Mouse (Mus musculus): Measurements from ENCODE around the gene Cnr2.
A peak's percentile ranks its signal among the peaks of the same experiment; 100 is the strongest.

Gene Cnr2

DNA sequence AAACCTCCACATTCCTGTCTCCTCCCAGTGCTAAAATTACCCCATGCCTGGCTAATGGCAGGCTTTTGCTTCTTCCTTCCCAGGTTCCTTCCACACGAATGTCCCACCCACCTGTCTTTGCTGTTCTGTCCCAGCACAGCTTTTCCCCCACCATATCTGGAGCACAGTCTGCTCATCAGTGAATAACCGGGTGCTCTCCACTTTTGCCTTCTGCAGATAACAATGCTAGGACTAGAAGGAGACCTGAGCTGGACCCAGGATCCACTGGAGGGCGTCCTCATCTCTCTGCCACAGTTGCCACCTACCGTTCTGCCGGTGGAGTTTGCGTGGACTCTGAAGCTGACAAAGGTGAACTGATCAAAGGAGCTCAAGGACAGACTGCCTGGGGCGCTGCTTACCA lies 43.7 kb downstream of the Cnr2 start:
- DNase-seq: no peak

DNA sequence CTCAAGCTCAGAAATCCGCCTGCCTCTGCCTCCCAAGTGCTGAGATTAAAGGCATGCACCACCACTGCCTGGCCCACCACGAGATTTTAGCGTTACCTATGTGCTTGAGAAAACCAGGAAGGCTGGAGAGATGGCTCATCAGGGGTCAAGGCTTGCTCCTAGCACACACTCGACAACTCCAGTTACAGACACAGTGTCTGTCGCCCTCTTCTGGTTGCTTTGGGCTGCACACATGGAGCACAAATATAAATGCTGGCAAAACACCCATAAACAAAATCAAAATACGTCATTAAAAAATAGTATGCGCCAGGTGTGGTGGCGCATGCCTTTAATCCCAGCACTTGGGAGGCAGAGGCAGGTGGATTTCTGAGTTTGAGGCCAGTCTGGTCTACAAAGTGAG lies 45.8 kb downstream of the Cnr2 start:
- DNase-seq: peak in 1 of 2 experiments; percentile 29

DNA sequence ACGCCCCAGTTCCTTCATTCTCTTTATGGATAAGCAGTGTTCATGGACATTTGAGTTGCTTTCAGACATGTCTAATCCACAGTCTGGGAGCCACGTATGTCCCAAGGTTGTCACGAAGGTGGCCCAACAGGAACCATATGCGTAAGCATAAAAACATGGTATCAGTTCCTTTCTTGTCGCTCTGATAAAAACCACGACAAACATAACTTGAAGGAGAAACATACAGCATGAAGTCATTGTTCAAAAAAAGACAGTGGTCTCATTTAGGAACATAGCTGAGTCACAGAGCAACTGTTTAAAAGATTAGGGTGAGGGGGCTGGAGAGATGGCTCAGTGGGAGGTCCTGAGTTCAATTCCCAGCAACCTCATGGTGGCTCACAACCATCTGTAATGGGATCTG lies 47.0 kb downstream of the Cnr2 start:
- no peak for DNase-seq

DNA sequence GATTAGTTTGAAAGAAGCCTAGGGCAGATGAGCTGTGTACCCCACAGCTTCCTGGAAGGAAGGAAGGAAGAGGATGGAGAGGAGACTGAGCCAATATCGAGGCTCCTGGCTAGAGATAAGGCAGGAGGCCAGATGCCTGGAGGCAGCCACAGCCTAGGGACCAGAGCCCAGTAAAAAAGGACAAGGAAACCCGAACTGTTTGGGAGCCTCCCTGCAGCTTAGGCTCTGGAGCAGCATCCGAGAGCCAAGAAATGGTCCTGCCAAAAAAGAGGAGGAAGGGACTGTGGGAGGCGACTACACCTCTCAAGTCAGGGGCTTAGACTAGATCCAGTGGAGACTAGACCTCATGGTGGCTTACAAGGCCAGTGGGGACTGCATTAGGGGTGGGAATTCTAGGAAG lies 48.2 kb downstream of the Cnr2 start:
- DNase-seq: no peak

DNA sequence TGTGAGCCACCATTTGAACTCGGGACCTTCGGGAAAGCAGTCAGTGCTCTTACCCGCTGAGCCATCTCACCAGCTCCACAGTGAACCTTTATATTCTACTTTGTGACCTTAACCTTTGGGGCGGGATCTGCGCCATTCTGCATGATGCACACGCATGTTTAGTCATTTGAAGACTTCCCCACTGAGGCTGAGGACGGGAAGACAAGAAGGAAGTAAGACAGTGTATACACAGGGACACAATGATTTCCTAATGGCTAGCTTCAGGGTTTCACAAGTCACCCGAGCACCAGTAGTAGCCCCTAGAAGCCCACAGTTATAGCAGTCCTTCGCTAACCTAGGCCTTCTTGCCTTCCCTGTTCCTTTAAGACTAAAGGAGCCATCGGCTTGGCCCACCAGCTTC lies 50.5 kb downstream of the Cnr2 start:
- no peak for DNase-seq

DNA sequence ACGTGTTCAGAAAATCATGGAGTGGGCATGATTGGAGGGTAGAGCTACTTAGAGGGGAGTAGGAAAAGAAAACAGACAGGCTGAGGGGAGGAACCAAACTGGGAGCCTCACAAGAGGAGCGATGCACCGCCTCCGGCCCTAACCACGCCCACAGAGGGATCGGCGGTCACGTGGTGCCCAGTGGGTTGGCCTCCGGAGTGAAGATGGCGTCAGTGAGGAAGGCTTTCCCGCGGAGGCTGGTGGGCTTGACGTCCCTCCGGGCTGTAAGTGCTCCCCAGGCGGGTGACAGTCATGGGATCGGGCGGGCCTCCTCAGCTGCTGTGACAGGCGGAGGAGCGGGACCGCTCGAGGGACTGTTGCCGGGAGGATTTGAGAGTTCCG lies 51.1 kb downstream of the Cnr2 start, which contains the start of gene Hmgcl:
TSS of gene Hmgcl (plus strand) at position 171 of the 381 bp plus-strand sequence.
- peak; percentile 95 to 96 for DNase-seq

DNA sequence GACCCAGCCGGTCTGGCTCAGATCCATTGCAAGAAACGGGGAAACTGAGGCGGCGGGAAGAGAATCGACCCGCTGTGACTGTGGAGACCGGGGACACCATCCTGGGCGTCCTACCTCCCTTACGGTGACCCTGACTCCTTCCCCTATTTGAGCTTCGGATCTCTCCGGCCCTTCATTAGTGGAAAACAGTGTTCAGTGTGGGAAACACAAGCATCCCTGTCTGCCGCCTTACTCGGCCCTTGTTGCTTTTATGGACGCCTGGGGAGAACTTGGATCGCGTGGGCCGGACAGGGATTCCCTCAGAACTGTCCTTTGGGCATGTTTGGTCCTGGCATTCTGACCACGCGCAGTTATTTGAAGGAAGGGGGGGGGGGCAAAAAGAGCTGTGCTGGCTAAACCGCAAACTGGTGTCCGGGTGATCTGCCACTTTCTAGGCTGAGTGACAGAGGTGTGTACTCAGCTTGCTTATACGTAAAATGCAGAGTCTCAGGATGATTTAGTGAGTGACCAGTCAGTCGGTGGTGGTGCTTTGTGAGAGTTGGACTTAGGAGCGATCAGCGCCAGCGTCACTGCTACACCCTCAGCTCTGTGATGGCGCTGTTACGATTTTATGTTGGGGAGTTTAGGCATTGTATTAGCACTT lies 51.6 kb downstream of the Cnr2 start:
- DNase-seq: no peak

DNA sequence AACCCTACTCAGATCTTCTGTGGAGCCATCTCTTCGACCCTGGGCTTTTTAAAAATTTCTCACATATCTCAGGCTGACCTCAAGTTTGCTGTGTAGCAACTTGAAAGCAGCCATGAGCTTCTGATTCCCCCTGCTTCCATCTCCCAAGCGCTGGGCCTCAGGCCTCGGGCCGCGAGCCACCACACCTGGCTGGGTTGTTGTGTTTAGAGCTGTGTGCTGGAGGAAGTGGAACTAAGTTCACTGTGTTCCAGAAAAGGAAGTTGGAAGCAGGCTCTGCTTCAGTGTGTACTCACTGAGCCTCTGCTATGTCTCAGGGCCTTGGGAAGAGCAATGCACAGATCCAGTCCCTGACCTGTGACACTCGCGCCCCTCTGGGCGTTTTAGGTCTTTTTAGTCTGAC lies 52.9 kb downstream of the Cnr2 start:
- no peak for DNase-seq

DNA sequence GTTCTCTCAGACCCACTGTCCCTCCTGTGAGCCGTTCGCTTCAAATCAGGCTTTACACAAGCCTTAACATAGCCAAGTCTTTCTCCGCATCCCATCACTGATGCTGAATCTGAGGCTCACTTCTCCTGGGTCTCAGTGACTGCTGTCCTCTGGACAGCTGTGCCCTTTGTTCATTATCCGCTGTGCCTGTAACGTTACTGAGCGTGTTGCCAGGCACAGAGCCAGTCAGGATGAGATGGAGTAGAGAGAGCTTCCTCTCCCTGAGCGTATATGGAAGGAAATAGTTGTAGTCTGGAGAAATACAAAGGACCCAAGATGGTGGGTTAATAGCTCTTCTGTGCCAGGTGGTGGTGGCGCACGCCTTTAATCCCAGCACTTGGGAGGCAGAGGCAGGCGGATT lies 54.3 kb downstream of the Cnr2 start:
- DNase-seq: no peak

DNA sequence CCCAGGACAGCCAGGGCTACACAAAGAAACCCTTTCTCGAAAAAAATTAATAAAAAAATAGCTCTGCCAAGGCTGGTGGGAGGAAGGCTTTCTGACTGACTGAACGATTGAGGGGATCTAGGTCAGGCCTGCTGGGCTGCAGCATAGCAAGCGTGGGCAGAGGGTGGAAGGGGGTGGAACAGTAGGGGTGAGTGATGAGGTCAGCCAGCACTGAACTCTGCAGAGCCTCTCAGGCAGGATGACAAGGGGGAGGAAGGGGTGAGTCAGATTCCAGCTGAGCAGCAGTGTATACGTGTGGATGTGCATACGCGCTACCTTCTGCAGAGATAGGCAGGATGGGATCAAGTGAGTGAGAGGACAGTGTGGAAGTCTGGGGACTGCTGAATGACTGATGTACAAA lies 54.7 kb downstream of the Cnr2 start:
- no peak for DNase-seq

DNA sequence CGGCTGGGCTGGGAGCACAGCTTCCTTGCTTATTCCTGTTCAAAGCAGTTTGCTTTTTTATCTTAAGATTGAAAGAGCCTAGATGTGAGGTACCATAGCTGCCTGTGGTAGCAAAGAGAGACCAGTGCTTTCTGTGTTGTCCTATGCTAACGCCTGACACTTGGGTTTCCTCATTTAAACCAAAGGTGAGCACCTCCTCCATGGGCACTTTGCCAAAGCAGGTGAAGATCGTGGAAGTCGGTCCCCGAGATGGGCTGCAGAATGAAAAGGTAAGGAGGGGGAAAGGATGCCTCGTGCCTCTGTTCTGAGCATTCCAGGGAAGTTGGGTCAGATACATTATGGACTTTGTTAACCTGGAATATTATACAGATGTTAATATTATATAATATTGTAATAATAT lies 55.2 kb downstream of the Cnr2 start:
- DNase-seq: no peak

DNA sequence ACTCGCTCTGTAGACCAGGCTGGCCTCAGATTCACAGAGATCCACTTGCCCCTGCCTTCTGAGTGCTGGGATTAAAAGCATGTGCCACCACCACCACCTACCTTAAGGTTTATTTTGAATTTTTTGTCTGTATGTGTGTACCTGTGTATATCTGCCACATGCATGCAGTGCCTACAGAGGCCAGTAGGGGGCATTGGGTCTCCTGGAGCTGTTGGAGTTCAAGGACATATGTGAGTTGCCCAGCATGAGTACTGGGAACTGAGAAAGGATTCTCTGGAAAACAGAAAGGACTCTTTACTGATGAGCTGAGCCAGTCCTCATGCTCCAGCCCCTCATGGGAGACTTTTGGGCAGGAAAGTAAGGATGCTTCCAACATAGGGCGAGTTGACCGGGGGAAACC lies 56.3 kb downstream of the Cnr2 start:
- DNase-seq: no peak

DNA sequence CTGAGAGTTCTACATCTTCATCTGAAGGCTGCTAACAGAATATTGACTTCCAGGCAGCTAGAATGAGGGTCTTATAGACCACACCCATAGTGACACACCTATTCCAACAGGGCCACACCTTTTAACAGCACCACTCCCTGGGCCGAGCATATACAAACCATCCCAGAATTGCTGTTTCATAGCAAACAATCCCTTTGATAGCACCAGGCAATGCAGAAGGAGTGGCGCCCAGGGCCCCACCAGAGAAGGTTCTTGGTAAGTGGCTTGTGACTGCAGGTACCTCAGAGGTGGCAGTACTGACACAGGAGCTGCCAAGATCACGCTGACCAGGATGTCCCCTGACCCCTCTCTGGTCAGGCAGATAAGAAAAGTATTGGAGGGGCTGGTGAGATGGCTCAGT lies 58.0 kb downstream of the Cnr2 start:
- DNase-seq: no peak

DNA sequence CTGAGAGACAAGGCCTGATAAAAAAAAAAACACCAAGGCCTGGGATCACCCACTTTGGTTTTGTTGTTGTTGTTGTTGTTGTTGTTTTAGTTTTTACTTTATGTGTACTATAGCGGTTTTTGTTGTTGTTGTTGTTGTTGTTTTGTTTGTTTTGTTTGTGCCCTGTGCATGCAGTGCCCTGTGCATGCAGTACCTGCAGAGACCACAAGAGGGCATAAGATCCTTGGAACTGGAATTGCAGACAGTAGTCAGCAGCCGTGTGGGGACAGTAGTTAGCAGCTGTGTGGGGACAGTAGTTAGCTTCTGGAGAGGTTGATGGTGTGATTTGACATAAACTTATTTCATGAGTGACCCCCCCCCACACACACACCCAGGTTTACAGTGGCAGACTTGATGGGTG lies 59.0 kb downstream of the Cnr2 start:
- peak; percentile 66 to 73 for DNase-seq

DNA sequence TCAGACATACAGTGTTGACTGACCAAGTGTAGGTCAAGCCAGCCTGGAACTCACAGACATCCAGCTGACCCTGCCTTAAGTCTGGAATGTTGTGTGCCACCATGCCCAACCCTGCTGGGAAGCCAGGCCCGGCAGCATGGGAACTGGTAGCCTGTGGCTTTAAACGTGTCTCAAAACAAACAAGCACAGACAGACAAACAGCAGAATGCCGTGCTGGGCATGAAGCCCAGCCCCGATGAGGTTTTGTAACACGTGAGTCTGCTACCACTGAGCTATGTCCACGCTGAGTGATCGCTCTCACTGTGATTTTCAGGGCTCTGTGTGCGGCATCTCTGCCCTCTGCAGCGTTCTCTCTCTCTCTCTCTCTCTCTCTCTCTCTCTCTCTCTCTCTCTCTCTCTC lies 60.7 kb downstream of the Cnr2 start:
- no peak for DNase-seq

DNA sequence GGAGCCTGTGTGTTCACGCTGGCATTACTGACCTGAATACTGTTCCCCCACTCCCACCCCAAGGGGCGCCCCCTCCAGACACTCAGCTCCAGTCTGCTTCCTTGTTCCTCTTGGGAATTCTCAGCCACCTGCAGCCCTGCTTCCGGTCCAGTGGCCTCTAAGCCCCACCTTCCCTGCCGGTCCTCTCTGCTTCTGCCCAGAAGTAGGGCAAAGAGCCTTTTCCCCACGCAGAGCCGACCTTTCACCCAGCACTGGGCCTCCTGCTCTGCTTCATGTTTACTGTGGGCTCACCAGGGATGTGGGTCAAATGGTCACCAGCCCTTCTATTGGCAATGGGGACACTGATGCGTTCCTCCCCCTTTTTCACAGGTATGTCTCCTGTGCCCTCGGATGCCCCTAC lies 63.2 kb downstream of the Cnr2 start:
- no peak for DNase-seq

DNA sequence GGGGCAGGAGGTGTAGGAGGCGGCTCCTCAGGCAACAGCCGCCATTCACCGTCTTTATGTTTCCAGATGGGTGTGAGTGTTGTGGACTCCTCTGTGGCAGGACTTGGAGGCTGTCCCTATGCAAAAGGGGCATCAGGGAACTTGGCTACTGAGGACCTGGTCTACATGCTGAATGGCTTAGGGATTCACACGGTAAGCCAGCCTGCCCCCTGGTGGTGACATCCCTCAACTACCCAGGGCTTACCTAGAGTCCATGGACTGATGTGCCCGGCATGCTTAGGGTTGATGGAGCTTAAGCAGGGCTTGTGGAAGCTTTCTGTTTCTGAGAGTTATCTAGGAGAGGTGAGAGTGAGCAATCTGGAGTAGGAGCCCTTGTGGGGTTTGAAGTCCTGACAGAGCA lies 65.5 kb downstream of the Cnr2 start:
- DNase-seq: peak; percentile 77 to 80

DNA sequence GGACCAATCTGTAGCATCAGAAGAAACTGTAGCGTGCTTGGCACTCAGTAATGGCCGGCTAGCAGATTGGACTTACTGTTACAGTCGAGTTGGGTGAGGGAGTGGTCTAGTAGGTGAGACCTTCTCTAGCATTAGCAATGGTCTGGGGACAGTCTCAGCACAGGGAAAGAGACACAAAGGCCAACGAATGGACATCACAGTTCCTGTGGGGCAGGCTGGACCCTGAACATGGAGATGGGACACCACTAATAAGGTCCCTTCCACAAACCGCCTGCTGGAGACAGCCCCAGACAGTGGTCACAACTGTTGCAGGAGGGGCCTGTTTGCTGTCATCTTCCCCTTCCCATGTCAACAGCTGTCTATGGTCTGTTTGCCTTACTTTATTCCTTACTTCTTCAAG lies 66.5 kb downstream of the Cnr2 start:
- no peak for DNase-seq

DNA sequence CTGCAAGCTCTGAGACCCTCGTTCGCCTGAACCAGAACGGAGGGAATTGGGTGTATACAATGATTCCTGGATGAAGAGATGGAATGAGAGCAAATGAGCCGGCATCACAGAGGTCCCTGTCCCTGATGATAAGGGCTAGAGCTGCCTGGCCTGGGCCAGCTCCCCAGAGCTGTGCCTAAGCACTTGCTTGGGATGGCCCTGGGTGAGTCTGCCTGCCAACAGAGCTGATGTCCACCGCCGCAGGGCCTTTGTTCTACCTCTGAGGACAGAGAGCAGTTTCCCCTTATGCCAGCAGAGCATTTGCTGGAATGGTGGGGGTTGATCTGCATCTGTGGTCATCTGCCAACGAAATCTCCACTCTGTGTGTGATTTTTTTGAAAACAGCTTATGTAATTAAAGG lies 67.0 kb downstream of the Cnr2 start:
- DNase-seq: no peak

DNA sequence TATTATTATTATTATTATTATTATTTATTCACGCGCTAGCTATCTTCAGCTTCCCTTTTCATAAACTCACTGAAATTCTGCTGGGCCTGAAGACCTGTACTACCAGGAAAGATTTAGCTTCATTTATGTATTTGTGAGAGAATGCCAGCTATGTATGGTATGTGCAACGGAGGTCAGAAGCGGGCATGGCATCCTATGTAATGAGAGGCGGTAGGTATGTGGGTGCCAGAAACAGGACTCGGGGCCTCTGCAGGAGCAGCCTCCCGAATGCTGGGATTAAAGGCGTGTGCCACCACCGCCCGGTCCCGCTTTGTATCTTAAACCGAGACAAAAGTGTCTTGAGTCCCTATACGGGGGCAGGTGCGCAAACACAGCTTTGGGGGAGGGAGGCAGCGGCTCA lies 67.8 kb downstream of the Cnr2 start:
- DNase-seq: no peak

DNA sequence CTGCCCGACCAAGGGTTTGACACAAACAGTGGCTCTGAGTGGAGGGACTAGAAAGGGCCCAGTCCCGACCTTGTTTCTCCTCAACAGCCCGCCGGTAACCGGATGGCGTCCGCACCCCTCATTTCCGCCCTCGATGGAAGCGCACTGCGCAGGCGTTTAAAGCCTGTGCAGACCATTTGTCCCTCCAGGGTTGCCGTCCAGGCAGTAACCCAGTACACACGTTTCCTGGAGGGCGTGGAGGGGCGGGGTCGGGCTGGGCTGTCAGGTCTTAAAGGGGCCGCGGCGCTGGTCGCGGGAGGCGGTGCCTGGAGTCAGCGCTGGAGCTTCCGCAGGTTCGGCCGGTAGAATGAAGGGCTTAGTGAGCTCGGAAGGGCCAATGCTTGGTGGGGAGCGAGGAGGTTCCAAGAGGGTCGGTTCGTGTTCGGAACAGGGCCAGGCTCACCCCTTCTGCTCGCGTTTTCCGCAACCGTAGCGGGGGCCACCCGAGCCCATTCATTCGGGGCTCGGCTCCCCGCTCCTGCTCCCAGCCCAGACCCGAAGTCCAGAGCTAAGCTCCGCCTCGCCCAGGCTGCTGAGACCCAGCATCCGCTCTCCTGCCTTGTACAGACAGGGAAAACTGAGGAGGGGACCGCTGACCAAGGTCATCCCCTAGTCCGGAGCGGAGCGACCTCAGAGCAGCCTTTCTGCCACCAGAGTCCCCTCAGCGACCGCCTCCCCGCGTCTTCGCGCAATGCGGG lies 68.4 kb downstream of the Cnr2 start, which contains the start of gene Gale:
TSS of gene Gale (plus strand) at position 271 of the 737 bp plus-strand sequence.
- peak; percentile 95 to 96 for DNase-seq

DNA sequence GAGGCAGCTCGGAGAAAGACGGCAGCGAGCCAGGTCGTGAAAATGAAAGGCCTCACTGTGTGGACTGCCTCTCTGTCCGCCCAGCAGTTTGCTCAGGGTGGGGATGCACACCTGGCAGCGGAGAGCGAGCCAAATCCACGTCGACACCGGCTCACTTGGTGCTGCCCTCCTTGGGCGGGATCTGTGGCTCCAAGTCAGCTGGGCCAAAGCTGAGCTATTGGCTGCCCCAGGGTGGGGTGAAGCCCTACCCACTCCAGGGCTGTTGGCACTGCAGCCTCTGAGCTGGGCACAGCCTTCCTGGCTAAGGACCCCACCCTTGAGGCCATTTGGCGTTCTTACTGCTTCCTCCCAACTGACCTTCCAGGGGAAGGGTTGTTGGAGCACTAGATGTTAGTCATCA lies 69.2 kb downstream of the Cnr2 start:
- DNase-seq: peak; percentile 23 to 55

DNA sequence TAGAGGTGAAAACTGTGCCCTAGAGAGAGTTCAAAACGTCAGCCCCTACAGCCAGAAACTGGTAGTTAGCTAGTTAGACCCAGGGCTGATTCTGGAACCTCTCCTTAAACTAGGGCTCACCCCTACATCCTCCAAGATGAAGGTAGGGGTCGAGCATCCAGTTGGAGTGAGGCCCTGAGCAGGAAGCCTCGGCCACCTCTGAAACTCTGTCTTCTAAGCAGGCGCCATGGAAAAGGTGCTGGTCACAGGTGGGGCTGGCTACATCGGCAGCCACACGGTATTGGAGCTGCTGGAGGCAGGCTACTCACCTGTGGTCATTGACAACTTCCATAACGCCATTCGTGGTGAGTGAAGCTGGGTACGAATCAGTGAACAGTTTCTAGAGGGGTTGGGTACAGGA lies 69.9 kb downstream of the Cnr2 start:
- no peak for DNase-seq

DNA sequence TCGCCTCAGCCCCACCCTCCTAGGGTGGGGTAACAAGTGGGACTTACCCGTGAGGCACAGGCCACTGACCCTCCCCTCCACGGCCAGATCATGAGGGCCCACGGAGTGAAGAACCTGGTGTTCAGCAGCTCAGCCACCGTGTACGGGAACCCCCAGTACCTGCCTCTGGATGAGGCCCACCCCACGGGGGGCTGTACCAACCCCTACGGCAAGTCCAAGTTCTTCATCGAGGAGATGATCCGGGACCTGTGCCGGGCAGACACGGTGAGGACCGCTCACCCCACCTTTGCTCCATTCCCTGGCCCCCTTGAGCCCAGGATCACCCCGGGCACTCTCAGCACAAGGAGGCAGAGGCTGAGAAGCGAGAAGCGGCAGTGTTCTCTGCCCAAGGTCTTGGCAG lies 71.1 kb downstream of the Cnr2 start:
- no peak for DNase-seq
